Mouse (Mus musculus): Measurements from ENCODE around the gene Csmd2.
"Not testable (repeated sequence)": the region's sequence is repeated elsewhere in the genome, so short reads cannot be mapped to it uniquely, and the experiment has no call there.

The Csmd2 gene

DNA sequence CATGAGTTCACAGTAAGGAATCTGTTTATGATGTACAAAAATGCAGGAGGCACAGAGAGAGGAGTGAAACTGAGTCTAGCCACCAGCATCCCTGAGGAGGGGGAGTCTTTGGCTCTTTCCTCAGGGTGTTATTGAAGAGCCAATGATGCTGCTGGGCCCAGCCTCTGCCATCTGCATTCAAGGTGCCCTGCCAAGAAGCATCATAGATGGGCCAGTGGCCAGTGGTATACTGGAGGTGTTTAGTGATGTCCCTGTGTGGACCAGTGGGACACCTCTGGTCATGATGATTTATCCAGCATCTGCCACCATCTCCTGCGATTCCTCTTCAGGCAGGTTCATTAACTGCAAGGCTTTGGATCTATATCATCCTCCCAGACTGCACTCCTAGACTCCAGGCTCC is 61.1 kb downstream of the Csmd2 start:
- DNase-seq: no peak

DNA sequence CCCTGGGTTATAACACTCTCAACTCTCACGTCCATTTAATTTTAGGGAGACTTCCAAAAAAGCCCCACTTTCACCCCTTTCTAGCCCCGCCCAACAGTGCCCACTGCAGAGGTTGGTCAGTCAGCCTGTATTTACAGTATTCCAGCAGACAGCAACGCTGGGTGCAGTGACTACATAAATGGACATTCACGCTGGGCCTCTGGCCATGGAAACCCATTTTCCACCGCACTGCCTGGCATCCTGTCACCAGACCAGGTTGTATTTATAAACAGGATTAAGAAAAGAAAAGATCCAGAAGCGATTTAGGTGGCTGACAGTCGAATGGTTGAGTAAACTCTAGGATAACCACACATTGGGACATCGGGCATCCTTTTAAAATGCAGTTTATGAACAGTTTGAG is 65.0 kb downstream of the Csmd2 start:
- DNase-seq: peak; percentile 17 to 26

DNA sequence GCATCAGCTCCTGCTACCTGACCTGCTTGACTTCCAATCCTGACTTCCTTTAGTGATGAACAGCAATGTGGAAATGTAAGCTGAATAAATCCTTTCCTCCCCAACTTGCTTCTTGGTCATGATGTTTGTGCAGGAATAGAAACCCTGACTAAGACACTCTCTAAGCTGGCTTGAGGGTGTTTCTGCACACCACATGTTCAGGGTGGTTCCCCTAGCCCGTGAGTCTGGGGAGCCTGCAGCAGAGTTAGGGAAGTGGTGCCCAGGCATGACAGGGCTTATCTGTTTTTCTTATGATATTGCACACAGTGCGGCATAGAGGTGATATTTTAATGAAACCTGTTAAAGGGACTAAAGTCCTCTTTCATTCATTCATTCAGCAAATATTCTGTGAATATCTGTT is 73.6 kb downstream of the Csmd2 start:
- not testable (repeated sequence) for DNase-seq

DNA sequence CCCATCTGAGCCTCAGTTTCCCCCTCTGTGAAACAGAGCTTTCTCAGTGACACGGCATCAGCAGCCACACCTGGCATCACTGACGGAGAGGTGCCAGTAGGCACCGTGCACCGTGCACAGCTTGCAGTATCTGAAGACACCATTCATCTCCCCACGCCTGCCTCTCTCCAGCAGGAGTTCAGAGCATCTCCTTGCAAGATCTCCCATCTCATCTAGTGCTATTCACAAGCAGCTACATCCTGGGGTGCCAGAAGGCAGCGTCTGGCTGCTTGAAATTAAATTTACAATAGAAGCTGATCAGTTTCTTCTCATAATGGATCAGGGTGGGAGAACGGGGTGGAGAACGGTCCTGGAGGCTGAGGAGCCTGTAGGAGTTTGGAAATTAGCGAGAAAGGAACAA is 79.5 kb downstream of the Csmd2 start:
- no peak for DNase-seq

DNA sequence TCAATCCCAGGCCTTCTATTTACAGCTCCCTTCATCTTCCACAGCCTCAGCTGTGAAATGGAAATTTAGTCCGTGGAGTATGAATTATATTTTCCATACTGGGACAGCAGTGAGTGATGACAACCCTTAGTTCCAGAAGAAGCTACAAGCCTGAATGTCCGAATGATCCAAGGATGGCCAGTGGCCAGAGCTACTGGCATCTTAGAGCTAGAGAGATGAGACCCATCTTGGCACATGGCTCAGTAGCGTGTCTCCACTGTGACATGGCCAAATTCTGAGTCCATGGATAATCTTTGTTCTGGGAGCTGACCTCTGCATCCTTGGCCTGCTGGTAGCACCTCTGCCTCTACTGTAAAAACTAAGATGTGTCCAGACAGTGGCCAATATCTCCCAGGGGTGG is 96.8 kb downstream of the Csmd2 start:
- DNase-seq: no peak

DNA sequence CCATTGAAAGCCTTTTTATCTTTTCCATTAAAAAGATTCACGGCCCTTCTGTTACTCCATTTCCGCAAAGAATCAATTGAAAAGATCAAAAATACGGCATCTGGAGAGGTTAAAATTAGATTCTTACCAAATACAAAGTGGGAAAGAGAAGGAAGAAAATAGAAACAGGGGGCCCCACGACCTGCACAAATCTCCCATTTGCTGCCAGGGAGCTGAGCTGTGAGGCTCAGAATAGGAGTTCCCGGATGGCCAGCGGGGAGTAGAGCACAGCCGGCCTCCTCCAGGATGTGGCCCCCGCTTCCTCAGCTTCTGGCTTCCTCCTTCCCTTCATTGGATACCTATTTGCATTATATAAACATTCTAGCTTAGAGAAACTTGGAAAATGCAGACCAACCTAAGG is 97.4 kb downstream of the Csmd2 start:
- DNase-seq: no peak

GRCm38 (mm10) chr4:128087147-128087606 is 99.5 kb downstream of the Csmd2 start:
- no peak for DNase-seq

- no peak for DNase-seq
These were observed 100.0 kb downstream of the Csmd2 start for GRCm38 (mm10) chr4:128087704-128088103.

GRCm38 (mm10) chr4:128088264-128088663 is 100.6 kb downstream of the Csmd2 start:
- no peak for DNase-seq

DNA sequence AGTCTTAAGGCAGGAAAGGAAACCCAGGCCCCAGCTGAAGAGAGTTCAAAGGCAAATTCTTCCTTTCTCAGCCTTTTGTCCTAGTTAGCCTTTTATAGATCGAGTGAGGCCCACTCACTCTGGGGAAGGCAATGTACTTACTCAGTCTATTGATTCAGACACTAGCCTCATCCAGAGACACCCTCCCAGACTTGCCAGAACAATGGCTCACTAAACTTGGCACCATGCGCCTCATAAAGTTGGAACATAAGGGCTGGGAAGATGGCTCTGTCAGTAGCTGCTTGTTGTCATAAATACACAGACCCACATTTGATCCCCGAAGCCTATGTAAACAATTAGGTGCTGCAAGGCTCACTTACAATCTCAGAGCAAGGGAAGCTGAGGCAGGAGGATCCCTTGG is 104.3 kb downstream of the Csmd2 start:
- DNase-seq: no peak

- DNase-seq: no peak
These were observed 111.9 kb downstream of the Csmd2 start for GRCm38 (mm10) chr4:128099515-128099914.

DNA sequence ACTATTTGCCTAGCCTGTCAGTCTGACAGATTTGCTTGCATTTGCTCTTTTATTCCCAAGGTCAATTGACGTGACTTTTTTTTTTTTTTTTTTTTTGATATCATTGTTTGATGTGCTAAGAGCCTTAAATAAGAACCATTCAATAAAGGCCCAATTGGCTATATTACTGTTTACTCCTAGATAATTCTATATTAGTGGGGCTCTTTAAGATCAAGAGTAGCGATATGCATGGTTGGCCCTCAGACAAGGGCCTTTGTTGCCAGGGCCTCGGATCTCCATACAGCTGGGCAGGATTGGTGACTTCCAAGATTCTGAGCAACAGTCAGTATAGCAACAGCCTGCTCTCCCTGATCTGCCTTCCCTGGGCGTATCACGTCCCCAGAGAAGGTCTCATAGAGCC is 112.9 kb downstream of the Csmd2 start:
- DNase-seq: no peak

DNA sequence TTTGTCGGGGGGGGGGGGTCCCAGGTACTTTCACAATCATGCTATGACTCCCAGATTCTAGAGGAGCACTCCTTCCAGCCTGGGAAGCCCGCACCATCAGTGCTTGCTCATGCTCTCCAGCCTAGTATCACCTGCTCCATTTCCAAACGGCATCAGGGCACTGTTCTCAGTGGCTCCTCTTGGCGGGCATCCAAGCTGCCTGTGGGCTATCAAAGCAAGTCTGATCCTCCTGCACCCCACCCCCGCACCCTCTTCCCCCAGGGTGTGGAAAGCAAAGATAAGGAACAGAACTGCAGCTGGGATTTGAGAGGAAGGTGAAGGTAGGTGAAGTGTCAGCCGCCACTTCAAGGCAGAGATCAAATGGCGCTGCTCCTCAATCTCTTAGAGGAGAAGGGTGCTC is 128.7 kb downstream of the Csmd2 start:
- DNase-seq: no peak

DNA sequence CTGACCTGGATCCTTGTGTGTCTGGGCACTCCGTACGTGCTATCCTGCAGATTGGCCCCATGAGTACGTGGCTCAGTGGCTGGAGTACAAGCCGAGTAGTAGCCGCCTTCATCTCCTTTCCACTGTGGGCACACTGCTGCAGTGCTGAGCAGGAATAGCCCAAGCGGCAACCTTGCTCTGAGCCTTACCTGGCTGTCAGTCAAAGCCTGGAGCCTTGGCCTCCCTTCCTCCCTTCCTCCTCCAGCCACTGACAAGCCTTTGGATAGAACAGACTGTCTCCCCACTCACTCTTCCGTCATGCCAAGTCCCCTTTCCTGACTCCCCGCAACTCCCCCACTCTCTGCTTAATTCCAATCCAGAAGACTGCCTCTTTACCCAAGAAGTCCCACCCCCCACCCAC is 135.6 kb downstream of the Csmd2 start:
- DNase-seq: no peak

- no peak for DNase-seq
These were observed 137.1 kb downstream of the Csmd2 start for GRCm38 (mm10) chr4:128124738-128125137.

DNA sequence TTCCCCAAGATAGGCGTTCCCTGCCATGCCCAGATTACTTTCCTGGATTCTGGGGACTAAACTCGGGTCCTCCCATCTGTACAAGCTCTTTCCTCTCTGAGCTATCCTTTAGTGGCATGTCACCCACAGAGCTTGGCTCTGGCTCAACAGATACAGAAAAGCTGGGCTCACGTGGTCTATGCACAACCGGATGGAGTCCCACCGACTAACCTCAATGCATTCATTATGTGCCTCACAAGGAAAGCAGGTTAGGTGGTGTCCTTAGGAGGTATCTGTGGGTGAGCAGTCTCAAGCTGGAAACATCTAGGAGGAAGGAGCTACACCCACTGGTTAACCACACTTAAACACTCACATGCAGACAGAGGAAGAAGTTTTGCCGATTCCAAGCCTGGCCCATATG is 140.9 kb downstream of the Csmd2 start:
- no peak for DNase-seq

- no peak for DNase-seq
These were observed 143.0 kb downstream of the Csmd2 start for GRCm38 (mm10) chr4:128130611-128131142.

GRCm38 (mm10) chr4:128131666-128132065 is 144.0 kb downstream of the Csmd2 start:
- no peak for DNase-seq

GRCm38 (mm10) chr4:128132876-128133646 is 145.4 kb downstream of the Csmd2 start:
- DNase-seq: peak in 1 of 2 experiments; percentile 27

- no peak for DNase-seq
These were observed 146.8 kb downstream of the Csmd2 start for GRCm38 (mm10) chr4:128134348-128134994.

DNA sequence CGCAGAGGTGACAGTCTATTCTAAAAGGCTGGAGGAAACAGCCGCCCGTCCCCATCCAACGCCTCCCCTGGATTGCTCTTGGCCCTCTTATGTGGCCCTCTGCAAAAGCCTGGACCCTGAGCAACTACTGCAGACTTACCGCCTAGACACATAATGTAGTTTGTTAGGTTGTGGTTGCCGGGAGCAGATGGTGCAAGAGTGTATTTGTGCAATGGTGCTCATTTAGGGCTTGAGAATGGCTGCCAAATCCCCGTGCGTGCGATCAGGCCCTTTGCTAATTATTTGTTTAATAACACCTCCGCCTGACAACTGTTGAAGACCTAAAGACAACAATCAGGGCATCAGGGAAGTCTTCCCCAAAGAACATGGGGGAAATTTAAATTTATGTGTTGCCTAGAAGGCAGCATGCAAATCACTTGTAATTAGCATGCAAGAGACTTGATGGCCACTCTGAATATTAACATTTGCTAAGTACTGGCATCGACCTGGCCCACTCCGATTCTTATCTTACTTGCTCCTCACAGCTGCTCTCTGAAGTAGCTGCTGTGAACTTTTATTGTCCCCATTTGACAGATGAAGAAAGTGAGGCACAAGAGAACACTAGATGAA is 147.5 kb downstream of the Csmd2 start:
- DNase-seq: no peak

GRCm38 (mm10) chr4:128139991-128140390 is 152.3 kb downstream of the Csmd2 start:
- DNase-seq: no peak

DNA sequence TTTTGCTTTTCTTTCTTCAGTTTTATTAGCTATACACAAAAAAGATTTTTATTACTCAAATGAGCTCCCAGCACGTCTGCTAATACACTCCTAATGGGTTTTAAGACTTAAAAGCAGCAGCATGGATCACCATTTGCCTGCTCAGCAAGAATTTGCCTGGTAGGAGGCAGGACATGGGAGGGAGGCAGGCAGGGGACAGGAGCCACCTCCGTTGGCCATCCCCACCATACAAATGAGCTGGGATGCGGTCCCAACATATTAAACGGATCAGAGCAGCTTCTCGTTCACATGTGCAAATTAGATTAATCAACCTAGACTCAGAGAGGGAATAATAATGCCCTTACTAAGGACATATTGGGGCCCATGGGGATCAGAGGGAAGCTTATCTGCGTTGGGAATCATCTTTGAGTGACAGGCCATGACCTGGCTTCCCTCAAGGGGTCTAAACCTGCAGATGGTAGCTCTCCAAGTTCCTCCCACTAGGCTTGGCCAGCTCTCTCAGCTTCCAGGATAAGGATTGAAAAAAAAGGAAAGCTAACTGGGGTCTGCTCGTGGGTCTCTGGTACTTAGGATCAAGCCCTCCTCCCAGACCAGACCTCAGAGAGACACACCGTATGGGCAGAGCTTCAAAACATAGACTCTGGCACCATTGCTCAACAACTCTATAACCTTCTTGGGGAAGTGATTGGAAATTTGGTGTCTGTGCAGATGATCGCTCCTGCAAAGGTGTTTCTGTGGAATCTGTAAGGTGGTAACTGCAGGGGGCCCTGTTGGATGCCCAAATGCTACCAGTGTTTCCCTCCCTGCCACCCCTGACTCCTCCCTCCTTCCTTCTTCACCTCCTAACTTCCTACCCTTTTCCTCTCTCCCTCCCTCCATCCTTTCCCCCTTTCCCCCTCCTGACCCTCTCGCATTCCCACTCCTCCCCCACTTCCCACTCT is 153.8 kb downstream of the Csmd2 start:
- no peak for DNase-seq

Measured in cerebellum, postnatal 36 days (tissue).